In the genomic region with DNA sequence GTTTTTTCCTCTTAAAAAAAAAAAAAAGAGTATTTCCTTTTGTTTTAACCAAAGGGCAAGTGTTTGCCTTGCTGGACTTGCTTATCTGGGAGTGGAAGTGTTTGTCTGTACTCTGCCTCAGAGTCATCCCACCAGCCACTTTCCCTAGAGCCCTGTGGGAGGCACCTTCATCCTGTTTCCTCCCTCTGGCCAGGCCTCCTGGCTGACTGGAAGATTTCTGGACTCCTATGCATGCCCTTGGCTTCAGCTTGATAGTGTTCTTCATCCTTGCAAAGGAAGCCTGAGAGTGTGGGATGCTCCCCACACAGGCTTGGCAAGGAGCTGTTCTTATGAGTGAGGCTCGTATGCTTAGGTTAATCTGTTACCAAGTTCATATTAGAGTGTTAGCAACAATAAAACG, we compare ENCODE assay signal across 9 mouse cellular contexts.
A peak's percentile ranks its signal among the peaks of the same experiment; 100 is the strongest.
DNase-seq lines count a peak whose midpoint lies in the region; ATAC-seq and TF ChIP-seq lines count a peak whose summit lies in the region.
"Had no signal": no experiment of that assay in that cellular context is flagged by ENCODE, and none has a peak within 500 bp of the region (broad histone marks: within the 10 kb centered on the region; RNA-seq: fewer than 3 reads in every experiment).

No protein-coding gene starts in this region.

- peak; percentile 52 for ATAC-seq in heart, embryonic 14.5 days (ENCODE audit: insufficient number of reproducible peaks, insufficient read depth, low FRiP score, low read depth)
- ATAC-seq in kidney, embryonic 16.5 days (ENCODE audit: low FRiP score, low TSS enrichment), result peak; percentile 33; the same call in 1 of the 2 replicates
- ATAC-seq in stomach, embryonic 14.5 days (ENCODE audit: insufficient number of reproducible peaks, insufficient read depth, low FRiP score, low read depth), result peak; percentile 26; the same call in 1 of the 2 replicates
- no peak for ATAC-seq in midbrain, embryonic 16.5 days

- no peak for DNase-seq in layer of hippocampus, adult 2 months (ENCODE audit: low spot score in 2 of 2)
- no peak for DNase-seq in layer of hippocampus, adult 8-10 months (ENCODE audit: low spot score in 2 of 2)
- DNase-seq in right cerebral cortex, adult 18-20 months, result no peak
- DNase-seq in layer of hippocampus, adult 11-12 months (ENCODE audit: low spot score), result no peak
- DNase-seq: adrenal gland, adult 2 months had no signal

- no peaks in the 10 kb centered on the region for H3K27me3 ChIP-seq in heart, embryonic 14.5 days (ENCODE audit: control insufficient read depth, insufficient read depth, low read length)
- no peaks in the 10 kb centered on the region for H3K27me3 ChIP-seq in kidney, embryonic 16.5 days (ENCODE audit: insufficient read depth, low read length)
- H3K27me3 ChIP-seq in stomach, embryonic 14.5 days (ENCODE audit: control insufficient read depth, insufficient read depth, low read length), result no peaks in the 10 kb centered on the region
- no peaks in the 10 kb centered on the region for H3K27me3 ChIP-seq in midbrain, embryonic 16.5 days (ENCODE audit: control insufficient read depth, insufficient read depth, low read depth, low read length)

- H3K9ac ChIP-seq in heart, embryonic 14.5 days (ENCODE audit: low read length), result peak overlapping the region; percentile 44; the same call in 1 of the 2 replicates
- H3K9ac ChIP-seq in kidney, embryonic 16.5 days (replicated peaks; ENCODE audit: low read length), result peak overlapping the region; percentile 10; the same call in 1 of the 2 replicates
- no peak overlapping the region for H3K9ac ChIP-seq in stomach, embryonic 14.5 days (replicated peaks; ENCODE audit: low read depth, low read length)
- H3K9ac ChIP-seq in midbrain, embryonic 16.5 days (ENCODE audit: low read depth, low read length), result no peak overlapping the region

- 16% methylated on average over 2 of the region's 2 CpGs for WGBS in heart, embryonic 14.5 days
- 8% methylated on average over 2 of the region's 2 CpGs for WGBS in kidney, embryonic 16.5 days
- WGBS in stomach, embryonic 14.5 days, result 39% methylated on average over 2 of the region's 2 CpGs
- WGBS in midbrain, embryonic 16.5 days, result 84% methylated on average over 2 of the region's 2 CpGs

- TF ChIP-seq CTCF in layer of hippocampus, adult 2 months (conservative IDR thresholded peaks at IDR 0.05), result no peak

- no peaks in the 10 kb centered on the region for H3K36me3 ChIP-seq in heart, embryonic 14.5 days (ENCODE audit: control insufficient read depth, insufficient read depth, low read length)
- no peaks in the 10 kb centered on the region for H3K36me3 ChIP-seq in kidney, embryonic 16.5 days (ENCODE audit: insufficient read depth, low read length)
- no peaks in the 10 kb centered on the region for H3K36me3 ChIP-seq in stomach, embryonic 14.5 days (ENCODE audit: control insufficient read depth, insufficient read depth, low read length)
- H3K36me3 ChIP-seq in midbrain, embryonic 16.5 days (ENCODE audit: control insufficient read depth, insufficient read depth, low read length), result no peaks in the 10 kb centered on the region

- H3K4me3 ChIP-seq in layer of hippocampus, adult 2 months, result no peak overlapping the region
- H3K4me3 ChIP-seq in heart, embryonic 14.5 days (ENCODE audit: control insufficient read depth in 1 of 2, insufficient read depth in 1 of 2, low read depth in 1 of 2, low read length in 2 of 2), result no peak overlapping the region
- no peak overlapping the region for H3K4me3 ChIP-seq in kidney, embryonic 16.5 days (ENCODE audit: low read length)
- no peak overlapping the region for H3K4me3 ChIP-seq in stomach, embryonic 14.5 days (ENCODE audit: low read depth, low read length)
- H3K4me3 ChIP-seq in midbrain, embryonic 16.5 days (ENCODE audit: low read depth, low read length), result no peak overlapping the region

- H3K27ac ChIP-seq in layer of hippocampus, adult 2 months, result 0 out of 2 replicates have a peak overlapping the region, but pooled peaks have one; percentile 7
- peak overlapping the region; percentile 80 to 88 for H3K27ac ChIP-seq in heart, embryonic 14.5 days (replicated peaks in 1 of 2; ENCODE audit: control insufficient read depth in 1 of 2, insufficient read depth in 1 of 2, low read depth in 2 of 2, low read length in 2 of 2)
- H3K27ac ChIP-seq in kidney, embryonic 16.5 days (ENCODE audit: low read length), result peak overlapping the region; percentile 77
- H3K27ac ChIP-seq in stomach, embryonic 14.5 days (ENCODE audit: low read length), result no peak overlapping the region
- no peak overlapping the region for H3K27ac ChIP-seq in midbrain, embryonic 16.5 days (ENCODE audit: low read length)

- H3K4me1 ChIP-seq in heart, embryonic 14.5 days (ENCODE audit: control insufficient read depth in 2 of 2, insufficient read depth in 2 of 2, low read length in 2 of 2), result peaks cover 51 to 79% of the 10 kb centered on the region in 2 experiments
- peaks cover 42% of the 10 kb centered on the region for H3K4me1 ChIP-seq in kidney, embryonic 16.5 days (ENCODE audit: insufficient read depth, low read length)
- H3K4me1 ChIP-seq in stomach, embryonic 14.5 days (ENCODE audit: control insufficient read depth, insufficient read depth, low read length), result peaks cover 8% of the 10 kb centered on the region
- no peaks in the 10 kb centered on the region for H3K4me1 ChIP-seq in midbrain, embryonic 16.5 days (ENCODE audit: control insufficient read depth, insufficient read depth, low read length)

- peak overlapping the region; percentile 17; the same call in 1 of the 2 replicates for H3K4me2 ChIP-seq in heart, embryonic 14.5 days (ENCODE audit: low read length)
- H3K4me2 ChIP-seq in kidney, embryonic 16.5 days (replicated peaks; ENCODE audit: low read depth, low read length), result no peak overlapping the region
- H3K4me2 ChIP-seq in stomach, embryonic 14.5 days (replicated peaks; ENCODE audit: low read depth, low read length), result no peak overlapping the region
- H3K4me2 ChIP-seq in midbrain, embryonic 16.5 days (ENCODE audit: low read length), result no peak overlapping the region

- H3K9me3 ChIP-seq in heart, embryonic 14.5 days (ENCODE audit: control insufficient read depth, low read length), result no peaks in the 10 kb centered on the region
- no peaks in the 10 kb centered on the region for H3K9me3 ChIP-seq in kidney, embryonic 16.5 days (ENCODE audit: low read length)
- H3K9me3 ChIP-seq in stomach, embryonic 14.5 days (ENCODE audit: control insufficient read depth, low read depth, low read length), result no peaks in the 10 kb centered on the region
- no peaks in the 10 kb centered on the region for H3K9me3 ChIP-seq in midbrain, embryonic 16.5 days (replicated peaks; ENCODE audit: control insufficient read depth, low read length, poor library complexity, severe bottlenecking)

Comparison
In these comparisons a context has a peak if more than half of its experiments do, and no peak if none do; other contexts are left out.
1. H3K27ac ChIP-seq: peak in layer of hippocampus, adult 2 months (single experiment), heart, embryonic 14.5 days (2 of 2) and kidney, embryonic 16.5 days (single experiment); none in stomach, embryonic 14.5 days (single experiment) and midbrain, embryonic 16.5 days (single experiment).
2. H3K9ac ChIP-seq: peak in heart, embryonic 14.5 days (single experiment) and kidney, embryonic 16.5 days (single experiment); none in stomach, embryonic 14.5 days (single experiment) and midbrain, embryonic 16.5 days (single experiment).